Mouse (Mus musculus) lung, postnatal 4 days (tissue): ENCODE results near the gene Pde4b.

Experiments
- DNase-seq, 2 experiments: peaks; one replicate each; pipeline ENCODE4 v3.0.0; 2021

Pde4b gene

DNA sequence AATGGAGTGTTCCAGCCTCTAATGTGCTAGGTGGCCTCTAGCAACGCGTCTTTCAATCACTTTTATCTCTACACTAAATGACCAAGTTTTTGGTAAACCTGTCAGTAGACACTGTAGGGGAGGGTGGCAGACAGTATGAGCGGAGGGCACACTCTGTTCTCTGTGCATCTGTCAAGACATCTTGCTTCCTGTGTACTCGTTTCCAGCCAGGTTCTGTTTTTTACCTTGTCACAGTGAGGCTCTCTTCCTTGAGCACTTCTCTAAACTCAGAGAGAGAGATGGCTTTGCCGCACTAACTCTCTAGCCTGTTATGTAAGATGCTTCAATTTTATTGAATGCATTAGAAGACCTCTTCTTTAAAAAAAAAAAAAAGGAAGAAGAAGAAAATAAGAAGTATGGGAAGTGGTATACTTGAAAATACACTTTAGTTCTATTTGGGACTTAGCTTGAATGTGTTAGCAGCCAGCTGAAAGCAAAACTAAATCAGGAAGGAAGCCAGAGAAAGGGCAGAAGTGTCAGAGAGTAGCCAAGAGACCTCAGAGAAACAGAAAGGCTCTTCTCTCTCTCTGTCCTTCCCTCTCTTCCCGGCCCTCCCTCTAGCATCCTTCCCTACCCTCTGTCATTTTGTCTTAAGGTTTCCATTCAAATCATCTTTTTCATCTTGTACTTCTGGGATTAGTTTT lies 202.8 kb downstream of the Pde4b start:
- DNase-seq = no peak

DNA sequence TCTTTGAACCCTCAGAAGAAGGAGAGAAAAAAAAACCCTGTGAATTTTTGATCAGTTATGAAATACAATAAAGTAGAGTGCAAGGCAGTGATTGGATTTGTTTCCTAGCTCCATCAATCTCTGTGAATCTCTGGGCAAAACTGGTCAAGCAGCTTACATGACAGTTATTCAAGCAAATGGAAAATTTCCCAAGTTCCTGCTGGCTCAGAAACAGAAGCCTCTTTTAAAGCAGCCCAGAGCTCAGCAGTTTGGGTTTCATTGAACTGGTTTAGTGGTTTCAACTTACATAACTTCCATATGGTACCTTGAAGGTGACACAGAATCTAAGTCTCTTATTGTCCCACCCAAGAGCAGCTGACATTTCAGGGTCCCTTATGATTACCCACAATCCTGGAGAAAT lies 210.2 kb downstream of the Pde4b start:
- no peak for DNase-seq

- DNase-seq = no peak
Observed at GRCm38 (mm10) chr4:102302568-102302967, 215.2 kb downstream of the Pde4b start.

GRCm38 (mm10) chr4:102307661-102308297 lies 220.4 kb downstream of the Pde4b start:
- no peak for DNase-seq

GRCm38 (mm10) chr4:102310630-102311029 lies 223.3 kb downstream of the Pde4b start:
- DNase-seq = no peak

- no peak for DNase-seq
Observed at GRCm38 (mm10) chr4:102316011-102316410, 228.7 kb downstream of the Pde4b start.

- no peak for DNase-seq
Observed at GRCm38 (mm10) chr4:102316699-102317285, 229.4 kb downstream of the Pde4b start.

DNA sequence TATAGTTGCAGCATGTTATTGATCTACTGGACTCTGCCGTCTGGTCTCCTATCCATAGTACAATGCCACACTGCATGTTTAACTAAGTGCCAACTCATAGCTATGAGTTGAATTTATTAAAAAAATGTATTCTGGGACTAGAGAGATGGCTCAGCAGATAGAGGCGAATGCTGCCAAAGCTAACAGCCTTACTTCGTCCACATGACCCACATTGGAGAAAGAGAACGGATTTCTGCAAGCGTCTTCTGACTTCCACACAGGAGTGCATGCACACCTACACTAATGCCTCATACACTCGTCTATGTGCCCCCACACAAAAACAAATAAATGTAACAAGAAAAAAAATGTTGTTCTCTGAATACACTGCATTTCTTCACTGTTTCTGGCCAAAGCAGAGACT lies 231.3 kb downstream of the Pde4b start:
- DNase-seq = no peak

DNA sequence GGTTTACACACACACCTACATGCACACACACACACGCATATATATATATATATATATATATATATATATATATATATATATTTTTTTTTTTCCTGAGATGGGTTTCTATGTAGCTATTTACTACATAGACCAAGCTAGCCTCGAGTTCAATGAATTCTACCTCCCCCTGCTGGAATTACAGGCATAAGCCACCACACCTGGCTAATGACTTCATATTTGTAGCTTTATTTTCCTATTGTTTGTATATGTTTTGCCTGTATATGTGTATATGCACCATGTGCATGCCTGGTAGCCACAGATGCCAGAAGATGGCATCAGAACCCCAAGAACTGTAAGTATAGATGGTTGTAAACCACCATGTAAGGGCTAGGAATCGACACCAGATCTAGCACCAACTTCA lies 234.0 kb downstream of the Pde4b start:
- no peak for DNase-seq

DNA sequence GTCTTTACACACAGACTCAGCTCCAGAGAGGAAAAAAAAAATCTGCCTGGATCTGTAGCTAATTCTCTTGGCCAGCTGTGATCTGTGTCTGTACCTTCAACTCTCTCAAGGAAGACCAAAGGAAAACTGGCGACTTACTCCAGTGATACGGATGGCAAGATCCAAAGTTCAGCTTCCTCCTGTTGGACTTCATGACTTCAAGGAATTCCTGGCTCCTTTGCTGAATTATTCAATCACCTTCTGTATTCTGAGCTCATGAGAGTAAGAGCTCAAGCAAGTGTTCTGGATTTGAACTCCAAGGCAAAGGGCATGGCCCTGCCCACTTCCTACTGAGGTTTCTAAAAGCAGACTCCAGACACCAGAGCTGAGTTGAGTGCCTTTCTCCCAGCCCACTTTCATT lies 245.0 kb downstream of the Pde4b start:
- no peak for DNase-seq

DNA sequence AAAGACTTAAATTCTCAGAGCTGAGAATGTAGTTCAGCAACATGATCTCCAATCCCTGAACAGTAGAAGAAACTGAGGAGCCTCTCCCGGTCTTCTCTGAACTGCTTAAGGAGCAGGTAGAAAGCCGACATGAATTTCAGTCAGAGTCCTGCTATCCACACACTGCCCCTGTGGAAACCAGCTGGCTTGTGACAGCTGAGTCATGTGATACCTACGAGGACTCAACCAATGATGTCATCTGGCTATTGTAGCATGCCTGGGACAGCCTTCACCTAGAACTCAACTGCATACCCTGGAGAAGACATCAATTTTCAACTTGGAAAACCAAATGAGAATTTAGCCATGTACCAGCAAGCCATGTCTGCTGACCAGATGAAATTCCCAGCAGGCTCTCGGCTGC lies 245.5 kb downstream of the Pde4b start:
- no peak for DNase-seq

DNA sequence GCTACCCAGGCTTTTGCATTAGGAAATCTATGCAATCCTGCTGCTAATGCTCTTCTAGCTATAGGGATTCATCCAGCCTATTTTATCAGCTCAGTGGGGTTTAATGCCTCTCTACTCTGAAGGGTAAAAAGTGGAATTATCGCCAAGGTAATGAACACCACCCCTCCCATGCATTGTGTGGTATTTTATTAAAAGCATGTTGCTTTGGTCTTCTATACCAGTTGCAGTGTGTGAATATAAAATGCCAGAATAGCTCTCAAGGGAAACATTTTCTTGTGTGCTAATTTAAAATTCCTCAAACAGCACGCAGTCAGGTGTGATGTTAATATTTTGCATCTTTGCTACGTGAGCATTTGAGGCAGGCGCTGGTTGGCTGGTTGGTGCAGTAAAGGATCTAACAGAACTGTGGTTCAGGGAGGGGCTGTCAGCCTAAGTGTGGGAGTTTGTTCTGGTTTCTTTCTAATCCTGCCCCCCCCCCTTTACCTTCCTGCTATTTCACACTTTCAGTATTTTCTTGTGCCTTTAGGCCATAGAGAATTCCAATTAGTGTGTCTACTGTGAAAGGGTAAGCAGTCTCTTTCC lies 259.7 kb downstream of the Pde4b start:
- DNase-seq = no peak

DNA sequence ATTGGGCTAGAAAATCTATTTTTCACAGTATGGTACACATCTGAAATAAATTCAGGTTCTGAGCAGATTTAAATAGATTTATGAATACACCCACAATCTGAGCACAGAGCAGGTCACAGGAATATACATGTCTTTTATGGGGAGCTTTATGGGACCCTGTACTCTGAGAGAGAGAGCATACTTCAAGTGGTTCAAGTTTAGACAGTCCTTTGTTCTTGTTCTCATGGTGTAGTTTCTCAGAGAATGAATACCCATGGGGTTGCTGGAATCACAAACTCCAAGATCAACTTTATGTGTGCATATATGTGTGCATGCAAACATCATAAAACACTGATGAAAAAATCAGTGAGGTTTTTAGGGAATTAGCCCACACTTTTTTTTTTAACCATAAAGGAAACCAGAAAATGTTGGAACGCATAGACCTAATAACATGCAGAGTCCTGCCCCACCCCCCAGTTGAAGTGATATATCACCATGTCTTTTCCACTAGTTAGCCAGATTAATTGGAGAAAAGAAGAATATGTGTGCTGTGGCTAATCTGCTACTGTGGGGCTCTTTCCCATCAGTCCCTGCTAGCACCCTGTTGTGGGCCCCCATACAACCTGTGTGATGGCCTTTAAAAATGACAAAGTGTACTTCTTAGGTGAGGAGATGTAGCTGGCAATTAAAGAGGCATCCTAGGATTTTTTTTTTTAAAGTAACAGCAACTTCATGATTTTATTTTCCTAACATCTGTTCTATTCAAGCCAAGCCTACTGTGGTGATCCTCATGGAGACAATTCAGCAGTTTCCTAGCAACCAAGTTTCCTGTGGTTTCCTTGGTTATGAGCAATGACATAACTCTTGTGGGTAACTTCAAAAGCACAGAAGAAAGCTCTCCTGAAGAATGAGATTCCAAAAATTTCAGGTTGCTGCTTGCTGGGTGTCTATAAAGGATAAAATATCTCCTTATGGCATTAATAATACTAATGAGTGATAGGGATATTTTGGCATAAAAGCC lies 264.4 kb downstream of the Pde4b start:
- DNase-seq = no peak

GRCm38 (mm10) chr4:102353641-102354403 lies 266.5 kb downstream of the Pde4b start:
- no peak for DNase-seq

DNA sequence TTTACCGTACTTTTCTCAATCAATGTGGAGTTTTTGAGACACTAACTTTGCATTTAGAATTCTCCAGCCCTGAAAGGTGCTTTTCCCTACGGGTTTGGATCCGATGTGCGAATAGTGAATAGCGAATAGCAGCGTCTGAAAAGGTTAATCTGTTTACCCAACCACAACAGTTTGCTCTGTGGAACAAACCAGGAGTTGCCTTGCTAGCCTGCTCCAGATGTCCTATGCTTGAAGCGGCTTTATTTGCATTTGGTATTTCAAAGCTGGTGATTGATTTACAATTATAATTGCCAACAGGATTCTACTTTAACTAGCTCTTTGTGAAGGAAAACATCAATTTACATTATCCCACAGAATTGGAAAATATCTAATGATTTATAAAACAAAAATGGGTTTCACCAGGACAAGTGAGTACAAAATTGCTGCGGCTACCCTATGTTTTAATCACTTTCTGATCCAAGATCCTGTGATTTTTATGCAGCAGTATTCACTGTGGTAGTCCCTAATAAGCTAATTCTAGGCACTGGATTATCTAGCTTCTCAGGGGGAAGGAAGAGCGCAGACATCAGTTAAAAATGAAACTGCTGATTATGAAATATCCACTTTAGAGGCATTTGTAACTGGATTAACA lies 280.9 kb downstream of the Pde4b start:
- DNase-seq = no peak

- no peak for DNase-seq
Observed at GRCm38 (mm10) chr4:102374614-102375013, 287.3 kb downstream of the Pde4b start.

DNA sequence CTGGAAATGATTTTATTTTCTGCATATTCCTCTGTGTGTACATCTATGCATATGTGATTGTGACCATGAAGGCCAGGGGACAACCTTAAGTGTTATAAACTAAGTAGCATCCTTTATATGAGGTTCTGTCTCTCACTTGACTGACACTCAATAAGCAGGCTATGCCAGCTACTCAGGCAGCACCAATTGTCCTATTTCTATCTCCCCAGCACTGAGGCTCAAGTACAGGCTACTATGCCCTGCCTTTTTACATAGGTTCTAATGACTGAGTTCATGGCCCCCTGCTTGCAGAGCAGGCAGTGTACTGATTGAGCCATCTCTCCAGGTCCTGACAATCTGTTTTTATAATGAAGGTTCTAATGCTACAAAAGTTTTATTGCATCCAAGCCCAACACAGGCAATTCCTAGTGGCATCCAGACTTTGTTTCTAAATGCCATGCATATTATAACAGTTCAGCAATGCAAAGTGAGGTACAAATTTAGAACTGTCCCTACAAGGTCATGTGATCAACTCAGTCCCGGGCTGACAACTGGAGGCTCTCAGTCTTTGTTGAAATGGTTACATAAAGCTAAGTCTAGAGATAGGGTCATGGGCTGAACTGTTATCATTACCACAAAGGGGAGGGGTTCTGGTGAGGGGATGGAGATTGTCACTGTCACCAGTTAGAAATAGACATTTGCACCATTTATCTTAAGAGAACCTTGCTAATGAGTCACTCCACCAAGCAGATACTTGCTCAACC lies 295.6 kb downstream of the Pde4b start:
- DNase-seq = no peak

- no peak for DNase-seq
Observed at GRCm38 (mm10) chr4:102393605-102394004, 306.3 kb downstream of the Pde4b start.

GRCm38 (mm10) chr4:102397334-102397733 lies 310.0 kb downstream of the Pde4b start:
- DNase-seq = no peak

DNA sequence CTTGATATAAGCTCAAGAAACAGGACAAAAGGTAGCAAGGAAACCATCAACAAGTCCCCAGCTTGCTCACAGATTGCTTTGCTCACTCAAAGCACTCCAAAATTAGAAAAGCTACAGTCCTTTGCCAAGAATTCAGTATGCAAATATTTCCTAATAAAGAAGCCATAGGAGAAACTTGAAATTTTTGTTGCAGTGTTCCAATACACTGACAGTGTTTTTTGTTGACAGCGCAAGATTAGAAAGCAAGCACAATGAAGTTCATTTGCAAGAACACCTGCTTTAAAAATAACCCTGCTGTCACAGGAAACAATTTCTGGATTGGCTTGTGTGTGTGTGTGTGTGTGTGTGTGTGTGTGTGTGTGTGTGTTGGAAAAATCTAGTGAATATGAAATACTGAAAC lies 311.2 kb downstream of the Pde4b start:
- no peak for DNase-seq

GRCm38 (mm10) chr4:102406848-102407247 lies 319.5 kb downstream of the Pde4b start:
- no peak for DNase-seq
